Mouse (Mus musculus): ENCODE data around the gene Tsr3. TPM values are rescaled to one million over a fixed set of nuclear protein-coding genes. Genes with fewer than 3 reads are reported as not detected.

Gene Tsr3
- polyA plus RNA-seq, 1 experiment: 40.4 TPM

DNA sequence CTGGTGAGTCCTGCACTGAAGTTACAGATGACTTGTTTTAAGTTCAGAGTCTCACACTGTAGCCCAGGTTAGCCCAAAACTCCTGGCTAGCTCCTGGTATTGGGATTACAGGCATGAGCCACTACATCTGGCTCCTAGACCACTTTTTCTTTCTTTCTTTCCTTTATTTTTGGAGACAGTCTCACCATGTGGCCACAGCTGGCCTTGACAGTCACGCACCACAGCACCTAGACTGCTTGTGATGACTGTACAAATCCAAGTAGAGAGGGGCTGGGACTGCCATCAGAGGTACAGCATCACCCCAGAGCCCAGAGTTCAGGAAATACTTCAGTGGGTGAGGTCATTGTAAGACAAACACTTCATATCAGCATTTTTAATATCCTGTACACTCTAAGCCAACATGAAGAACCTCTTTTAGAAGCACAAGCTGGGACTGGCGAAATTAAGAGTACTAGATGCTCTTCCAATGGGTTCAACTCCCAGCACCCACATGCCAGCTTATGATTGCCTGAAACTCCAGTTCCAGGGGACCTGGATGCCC is 30.9 kb downstream of the Tsr3 start:
- H3K27ac ChIP-seq (ENCODE audit: insufficient read depth, low read length): no peak overlapping the region
- no peak overlapping the region for H3K4me3 ChIP-seq (replicated peaks; ENCODE audit: insufficient read depth, low read depth, low read length)
- peaks cover 11% of the 10 kb centered on the region; the same call in 1 of the 2 replicates for H3K4me1 ChIP-seq (ENCODE audit: control insufficient read depth, insufficient read depth, low read length)
- TF ChIP-seq CTCF (IDR thresholded peaks at IDR 0.05; ENCODE audit: borderline replicate concordance, insufficient read depth, low read depth, low read length) (no peak), POLR2A (IDR thresholded peaks at IDR 0.05; ENCODE audit: borderline replicate concordance, insufficient read depth, low read length) (no peak)
- 61% methylated on average over 2 of the region's 2 CpGs for WGBS
- no peak for DNase-seq
- H3K27me3 ChIP-seq (ENCODE audit: control insufficient read depth, insufficient read depth, low read length): no peaks in the 10 kb centered on the region

DNA sequence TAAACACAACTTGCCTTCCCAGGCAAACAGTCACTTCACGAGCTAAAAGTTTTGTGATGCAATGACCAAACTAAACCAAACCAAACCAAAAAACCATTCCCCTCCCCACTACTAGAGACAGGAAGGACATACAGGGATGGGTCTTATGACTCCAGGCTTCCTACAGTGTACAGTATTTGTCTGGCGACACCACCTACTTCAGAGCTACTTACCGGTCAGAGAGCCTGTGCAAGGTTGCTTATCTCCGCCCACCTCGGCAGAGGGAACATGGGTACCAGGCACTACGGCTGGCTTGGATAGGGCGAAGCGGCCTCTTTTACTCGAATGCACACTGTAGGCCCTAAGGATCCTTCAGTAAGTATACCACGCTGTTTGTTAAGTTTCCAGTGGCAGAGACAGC is 32.4 kb downstream of the Tsr3 start:
- Histone ChIP-seq H3K4me1 (ENCODE audit: control insufficient read depth, insufficient read depth, low read length) (peaks cover 11% of the 10 kb centered on the region; the same call in 1 of the 2 replicates), H3K27ac (ENCODE audit: insufficient read depth, low read length) (no peak overlapping the region), H3K4me3 (replicated peaks; ENCODE audit: insufficient read depth, low read depth, low read length) (peak overlapping the region; percentile 63), H3K27me3 (ENCODE audit: control insufficient read depth, insufficient read depth, low read length) (no peaks in the 10 kb centered on the region)
- TF ChIP-seq CTCF (IDR thresholded peaks at IDR 0.05; ENCODE audit: borderline replicate concordance, insufficient read depth, low read depth, low read length) (no peak), POLR2A (IDR thresholded peaks at IDR 0.05; ENCODE audit: borderline replicate concordance, insufficient read depth, low read length) (no peak)
- no peak for DNase-seq
- 2% methylated on average over 10 of the region's 10 CpGs for WGBS

DNA sequence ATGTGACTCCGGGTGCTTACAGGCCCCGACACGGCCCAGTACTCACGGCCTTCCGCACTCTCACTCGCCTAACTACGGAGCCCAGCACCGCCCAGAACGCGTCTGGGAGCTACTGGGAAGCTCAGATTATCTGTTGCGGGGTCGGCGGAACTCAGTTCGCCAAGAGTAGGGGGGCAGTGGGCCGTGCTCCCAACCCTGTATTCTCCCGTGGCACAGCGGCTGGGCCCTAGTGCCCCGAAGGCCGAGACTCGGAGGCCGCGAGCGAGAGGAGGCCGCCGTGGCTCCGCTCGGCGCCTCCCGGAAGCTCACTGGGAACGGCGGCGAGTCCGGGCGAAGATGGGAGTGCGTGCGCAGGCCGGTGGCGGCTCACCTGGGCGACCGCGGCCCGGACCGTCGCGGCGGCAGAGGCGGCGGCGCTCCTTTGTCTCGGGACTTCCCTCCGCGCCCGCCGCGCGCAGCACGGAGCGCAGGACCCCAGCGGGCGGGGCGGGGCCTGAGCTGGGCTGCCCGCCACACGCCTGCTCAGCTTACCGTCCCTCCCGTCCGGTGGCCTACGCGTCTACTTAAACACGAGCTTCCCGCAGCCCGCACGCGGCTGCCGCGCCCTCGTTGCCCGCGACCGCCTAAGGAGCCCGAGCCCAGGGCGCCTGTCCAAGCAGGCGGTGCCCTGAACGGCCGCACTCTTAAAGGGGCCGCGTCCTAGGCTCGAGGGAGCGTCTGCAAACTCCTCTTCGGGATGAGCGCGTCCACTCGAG is 33.2 kb downstream of the Tsr3 start:
- 1% methylated on average over 92 of the region's 92 CpGs for WGBS
- peak in 1 of 2 experiments; percentile 97 for DNase-seq
- Histone ChIP-seq H3K27ac (ENCODE audit: insufficient read depth, low read length) (peak overlapping the region; percentile 94), H3K27me3 (ENCODE audit: control insufficient read depth, insufficient read depth, low read length) (no peaks in the 10 kb centered on the region), H3K4me1 (ENCODE audit: control insufficient read depth, insufficient read depth, low read length) (peaks cover 11% of the 10 kb centered on the region; the same call in 1 of the 2 replicates), H3K4me3 (replicated peaks; ENCODE audit: insufficient read depth, low read depth, low read length) (peak overlapping the region; percentile 63)
- TF ChIP-seq POLR2A (IDR thresholded peaks at IDR 0.05; ENCODE audit: borderline replicate concordance, insufficient read depth, low read length) (peak; percentile 51; the same call in 1 of the 2 replicates), CTCF (IDR thresholded peaks at IDR 0.05; ENCODE audit: borderline replicate concordance, insufficient read depth, low read depth, low read length) (no peak)

GRCm38 (mm10) chr17:25273706-25274501 is 33.9 kb downstream of the Tsr3 start:
- H3K27ac ChIP-seq (ENCODE audit: insufficient read depth, low read length): peak overlapping the region; percentile 94
- peak; percentile 96 to 99 for DNase-seq
- H3K27me3 ChIP-seq (ENCODE audit: control insufficient read depth, insufficient read depth, low read length): no peaks in the 10 kb centered on the region
- H3K4me3 ChIP-seq (replicated peaks; ENCODE audit: insufficient read depth, low read depth, low read length): peak overlapping the region; percentile 63
- TF ChIP-seq CTCF (IDR thresholded peaks at IDR 0.05; ENCODE audit: borderline replicate concordance, insufficient read depth, low read depth, low read length) (peak; percentile 33; the same call in 1 of the 2 replicates), POLR2A (IDR thresholded peaks at IDR 0.05; ENCODE audit: borderline replicate concordance, insufficient read depth, low read length) (0 out of 2 replicates have a peak, but pooled peaks have one; percentile 5)
- 1% methylated on average over 45 of the region's 45 CpGs for WGBS
- H3K4me1 ChIP-seq (ENCODE audit: control insufficient read depth, insufficient read depth, low read length): peaks cover 11% of the 10 kb centered on the region; the same call in 1 of the 2 replicates

DNA sequence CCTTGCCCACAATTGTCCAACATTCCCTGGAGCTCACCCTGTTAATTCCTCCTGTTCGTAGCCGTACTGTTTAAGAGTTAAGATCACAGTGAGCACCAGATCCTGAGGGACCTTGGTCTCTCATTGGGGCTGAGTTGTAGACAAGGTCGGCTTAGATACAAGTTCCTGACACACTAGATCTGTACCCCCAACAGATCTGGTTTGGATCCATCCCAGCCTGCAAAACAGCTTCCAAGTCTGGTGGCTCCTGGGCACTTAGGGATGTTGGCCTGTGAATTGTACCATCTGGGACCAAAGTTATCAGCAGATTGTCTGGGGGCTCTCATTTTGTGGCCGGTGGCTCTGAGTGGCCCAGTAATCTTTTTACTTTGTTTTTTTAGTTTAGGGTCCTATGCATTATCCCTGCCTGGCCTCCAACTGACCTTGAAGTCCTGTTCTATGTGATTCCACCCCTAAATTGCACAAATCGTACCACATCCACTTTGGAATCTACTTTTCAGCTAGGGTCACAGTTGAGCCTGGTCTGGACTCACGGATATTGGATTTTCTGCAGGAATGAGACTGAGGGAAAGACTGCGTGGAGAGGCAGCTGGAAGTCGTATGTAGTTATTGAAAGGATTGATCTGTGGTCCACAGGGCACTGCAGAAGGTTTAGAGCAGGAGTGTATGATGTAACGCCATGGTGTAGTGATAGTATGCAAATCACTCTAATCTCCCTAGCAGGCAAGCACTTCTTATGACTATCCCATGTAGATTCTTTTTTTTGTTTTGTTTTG is 34.8 kb downstream of the Tsr3 start, which contains the start of gene Ube2i:
TSS of gene Ube2i (minus strand) at position 52 of the 776 bp plus-strand sequence.
- WGBS: 28% methylated on average over 9 of the region's 9 CpGs
- Histone ChIP-seq H3K4me3 (replicated peaks; ENCODE audit: insufficient read depth, low read depth, low read length) (peak within 1 kb of the TSS; percentile 63), H3K4me1 (ENCODE audit: control insufficient read depth, insufficient read depth, low read length) (peaks cover 7% of the 10 kb centered on the region; the same call in 1 of the 2 replicates), H3K27me3 (ENCODE audit: control insufficient read depth, insufficient read depth, low read length) (no peaks in the 10 kb centered on the region), H3K27ac (ENCODE audit: insufficient read depth, low read length) (peak within 1 kb of the TSS; percentile 94)
- TF ChIP-seq POLR2A (IDR thresholded peaks at IDR 0.05; ENCODE audit: borderline replicate concordance, insufficient read depth, low read length): no peak
- no peak for TF ChIP-seq CTCF (IDR thresholded peaks at IDR 0.05; ENCODE audit: borderline replicate concordance, insufficient read depth, low read depth, low read length)
- no peak for DNase-seq

DNA sequence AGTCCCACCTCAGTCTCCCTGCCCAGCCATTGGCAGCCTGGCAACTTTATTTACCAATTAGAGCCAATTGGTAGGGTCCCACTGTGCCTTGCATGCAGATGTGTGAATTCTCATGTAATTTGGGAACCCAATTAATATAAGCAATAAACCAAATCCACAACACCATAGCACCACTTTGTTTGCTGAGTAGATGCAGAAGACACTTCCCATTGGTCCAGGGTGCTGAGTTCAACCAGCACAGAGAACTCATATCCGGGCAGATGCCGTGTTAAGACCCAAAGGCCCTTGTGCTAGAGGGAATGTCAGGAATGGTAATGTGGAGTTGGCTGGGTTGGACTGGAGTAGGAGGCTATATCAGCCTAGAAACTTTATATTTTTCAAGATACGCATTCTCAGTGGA is 35.9 kb downstream of the Tsr3 start:
- H3K4me3 ChIP-seq (replicated peaks; ENCODE audit: insufficient read depth, low read depth, low read length): no peak overlapping the region
- H3K27ac ChIP-seq (ENCODE audit: insufficient read depth, low read length): no peak overlapping the region
- WGBS: 94% methylated on average over 3 of the region's 3 CpGs
- H3K27me3 ChIP-seq (ENCODE audit: control insufficient read depth, insufficient read depth, low read length): no peaks in the 10 kb centered on the region
- TF ChIP-seq CTCF (IDR thresholded peaks at IDR 0.05; ENCODE audit: borderline replicate concordance, insufficient read depth, low read depth, low read length): no peak
- TF ChIP-seq POLR2A (IDR thresholded peaks at IDR 0.05; ENCODE audit: borderline replicate concordance, insufficient read depth, low read length): no peak
- peaks cover 3% of the 10 kb centered on the region; the same call in 1 of the 2 replicates for H3K4me1 ChIP-seq (ENCODE audit: control insufficient read depth, insufficient read depth, low read length)
- DNase-seq: no peak

DNA sequence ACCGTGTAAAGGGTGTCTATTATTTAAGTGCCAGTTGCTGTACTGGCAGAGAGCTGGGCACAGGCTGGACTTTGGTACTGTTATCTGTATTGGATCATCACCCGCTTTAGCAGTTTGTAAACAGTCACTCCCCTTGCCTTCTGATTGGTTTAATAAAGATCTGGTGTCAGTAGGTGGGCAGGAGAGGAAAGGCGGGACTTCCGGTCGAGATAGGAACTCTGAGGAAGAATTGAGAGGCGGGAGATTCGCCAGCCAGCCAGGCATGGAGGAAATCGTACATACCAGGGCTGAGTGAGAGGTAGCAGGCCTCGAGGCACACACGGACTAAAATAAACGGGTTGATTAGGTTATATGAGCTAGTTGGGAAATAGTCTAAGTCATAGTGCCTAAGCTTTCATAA is 42.2 kb downstream of the Tsr3 start:
- 0 out of 2 replicates have a peak, but pooled peaks cover 3% of the 10 kb centered on the region for H3K4me1 ChIP-seq (ENCODE audit: control insufficient read depth, insufficient read depth, low read length)
- H3K4me3 ChIP-seq (replicated peaks; ENCODE audit: insufficient read depth, low read depth, low read length): no peak overlapping the region
- DNase-seq: no peak
- H3K27ac ChIP-seq (ENCODE audit: insufficient read depth, low read length): no peak overlapping the region
- H3K27me3 ChIP-seq (ENCODE audit: control insufficient read depth, insufficient read depth, low read length): no peaks in the 10 kb centered on the region
- WGBS: 42% methylated on average over 11 of the region's 11 CpGs
- TF ChIP-seq CTCF (IDR thresholded peaks at IDR 0.05; ENCODE audit: borderline replicate concordance, insufficient read depth, low read depth, low read length): no peak
- no peak for TF ChIP-seq POLR2A (IDR thresholded peaks at IDR 0.05; ENCODE audit: borderline replicate concordance, insufficient read depth, low read length)
